Mouse (Mus musculus) hindbrain, embryonic 16.5 days (tissue): ENCODE results near the gene Pjvk. TPM values are rescaled to one million over a fixed set of nuclear protein-coding genes. Genes with fewer than 3 reads are reported as not detected.

Source experiments
- ATAC-seq: fragments of 200-750 bp; cut with Nextera tagmentation; 2 replicates; pipeline ENCODE4 v1.8.0; 2017; ENCODE audit warnings: moderate TSS enrichment, moderate library complexity
- H3K27ac ChIP-seq: fragments of 300-500 bp; sonication (generic); 2 replicates; pipeline ENCODE4 v1.5.1; 2014; ENCODE audit warnings: low read depth, mild to moderate bottlenecking, control low read depth, low read length, moderate library complexity
- H3K27me3 ChIP-seq: fragments of 300-500 bp; sonication (generic); replicated peaks from 2 replicates; pipeline ENCODE4 v1.6.1; 2014; ENCODE audit warnings: low read length; ENCODE audit not compliant: control insufficient read depth, insufficient read depth
- H3K36me3 ChIP-seq: fragments of 300-500 bp; sonication (generic); 2 replicates; pipeline ENCODE4 v1.6.1; 2014; ENCODE audit warnings: mild to moderate bottlenecking, low read length, moderate library complexity, mixed read lengths; ENCODE audit not compliant: control insufficient read depth, insufficient read depth
- H3K4me1 ChIP-seq: fragments of 300-500 bp; sonication (generic); 2 replicates; pipeline ENCODE4 v1.6.1; 2014; ENCODE audit warnings: low read depth, low read length; ENCODE audit not compliant: control insufficient read depth, insufficient read depth
- H3K4me2 ChIP-seq: fragments of 300-500 bp; sonication (generic); 2 replicates; pipeline ENCODE4 v1.6.1; 2014; ENCODE audit warnings: mild to moderate bottlenecking, low read length, control low read depth, moderate library complexity
- H3K4me3 ChIP-seq: fragments of 300-500 bp; sonication (generic); 2 replicates; pipeline ENCODE4 v1.5.1; 2014; ENCODE audit warnings: mild to moderate bottlenecking, low read length, control low read depth, moderate library complexity
- H3K9ac ChIP-seq: fragments of 300-500 bp; sonication (generic); 2 replicates; pipeline ENCODE4 v1.6.1; 2014; ENCODE audit warnings: low read depth, mild to moderate bottlenecking, control low read depth, low read length, moderate library complexity
- H3K9me3 ChIP-seq: fragments of 300-500 bp; sonication (generic); 2 replicates; pipeline ENCODE4 v1.6.1; 2014; ENCODE audit warnings: mild to moderate bottlenecking, low read length, moderate library complexity; ENCODE audit not compliant: control insufficient read depth
- WGBS: fragments of 180-500 bp; shearing (Covaris S2); extraction: QIAGEN DNeasy Blood & Tissue Kit; methylation state at CpG from one replicate; pipeline ENCODE4 v1.1.7; 2014; 5-methylcytosine and 5-hydroxymethylcytosine counted together
- polyA plus RNA-seq: library from polyadenylated mRNA; unstranded; fragments of >200 nt; fragmentation: Nextera tagmentation; extraction: Ambion mirVana; gene quantifications from 2 replicates; pipeline ENCODE4 v1.2.1, GENCODE M21; 2015

The Pjvk gene
- polyA plus RNA-seq, 1 experiment from 2014 or later: 0.83 TPM

DNA sequence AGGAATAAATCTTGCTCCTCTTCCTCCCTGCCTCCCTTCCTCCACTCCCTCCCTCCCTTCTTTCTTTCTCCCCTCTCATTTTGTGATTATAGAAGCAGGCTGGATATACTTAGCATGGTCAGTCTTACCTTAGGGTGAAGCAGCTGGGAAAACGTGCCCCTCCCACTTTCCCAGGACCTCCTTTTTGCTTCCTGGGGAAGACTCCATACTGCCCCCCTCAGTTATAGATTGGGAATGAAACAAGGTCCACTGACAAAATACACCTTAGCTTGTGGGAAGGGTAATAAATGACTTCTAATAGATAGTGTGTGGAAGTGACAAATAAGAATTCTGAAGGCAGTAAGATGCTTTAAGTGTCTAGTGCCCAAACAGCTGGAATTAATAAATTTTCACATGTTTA is 7.7 kb downstream of the Pjvk start:
- H3K27ac ChIP-seq: no peak overlapping the region
- no peaks in the 10 kb centered on the region for H3K9me3 ChIP-seq
- no peak overlapping the region for H3K4me2 ChIP-seq
- H3K9ac ChIP-seq: no peak overlapping the region
- H3K36me3 ChIP-seq: no peaks in the 10 kb centered on the region
- ATAC-seq: no peak
- H3K4me3 ChIP-seq: no peak overlapping the region
- no peaks in the 10 kb centered on the region for H3K27me3 ChIP-seq
- H3K4me1 ChIP-seq: no peaks in the 10 kb centered on the region
- 22% methylated on average over 1 of the region's 1 CpGs for WGBS

- WGBS: 82% methylated on average over 13 of the region's 13 CpGs
- no peak for ATAC-seq
These were observed 10.3 kb downstream of the Pjvk start for GRCm38 (mm10) chr2:76658551-76658950.

DNA sequence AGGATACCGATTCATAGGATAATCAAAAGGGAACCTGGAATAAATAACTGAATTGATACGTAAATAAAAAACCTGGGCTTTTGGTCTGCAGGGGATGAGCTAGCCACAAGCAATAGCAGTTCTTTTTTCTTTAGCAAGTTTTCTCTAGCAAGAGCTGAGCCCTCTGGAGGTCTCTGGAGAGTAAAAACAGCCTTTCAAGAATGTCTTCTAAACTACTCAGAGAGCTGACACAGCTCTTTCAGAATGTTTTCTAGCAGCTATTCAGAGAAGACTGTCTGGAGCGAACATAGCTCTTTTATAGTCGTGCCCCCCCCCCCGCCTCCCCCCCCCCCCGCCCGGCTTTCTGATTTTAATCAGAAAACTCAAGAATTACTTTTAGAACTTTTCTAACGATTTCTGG is 11.1 kb downstream of the Pjvk start:
- Histone ChIP-seq H3K9me3 (no peaks in the 10 kb centered on the region), H3K4me1 (no peaks in the 10 kb centered on the region), H3K27me3 (no peaks in the 10 kb centered on the region), H3K4me2 (no peak overlapping the region), H3K36me3 (no peaks in the 10 kb centered on the region; the same call in 1 of the 2 replicates), H3K9ac (no peak overlapping the region), H3K4me3 (no peak overlapping the region), H3K27ac (no peak overlapping the region)
- ATAC-seq: no peak
- 54% methylated on average over 8 of the region's 8 CpGs for WGBS

More at GRCm38 (mm10) chr2:76658551-76658950, 10.3 kb downstream of the Pjvk start:
- no peaks in the 10 kb centered on the region for H3K36me3 ChIP-seq
- no peak overlapping the region for H3K4me3 ChIP-seq
- H3K9me3 ChIP-seq: no peaks in the 10 kb centered on the region
- H3K4me2 ChIP-seq: no peak overlapping the region
- H3K27me3 ChIP-seq: no peaks in the 10 kb centered on the region
- no peak overlapping the region for H3K9ac ChIP-seq
- H3K4me1 ChIP-seq: no peaks in the 10 kb centered on the region
- H3K27ac ChIP-seq: no peak overlapping the region

- H3K4me2 ChIP-seq: no peak overlapping the region
- no peak overlapping the region for H3K27ac ChIP-seq
- no peak for ATAC-seq
- H3K9ac ChIP-seq: no peak overlapping the region
- H3K4me1 ChIP-seq: no peaks in the 10 kb centered on the region
- H3K36me3 ChIP-seq: peaks cover 3% of the 10 kb centered on the region; the same call in 1 of the 2 replicates
- no peak overlapping the region for H3K4me3 ChIP-seq
- WGBS: 97% methylated on average over 7 of the region's 7 CpGs
- no peaks in the 10 kb centered on the region for H3K27me3 ChIP-seq
- no peaks in the 10 kb centered on the region for H3K9me3 ChIP-seq
These were observed 17.3 kb downstream of the Pjvk start for GRCm38 (mm10) chr2:76665531-76665930.

DNA sequence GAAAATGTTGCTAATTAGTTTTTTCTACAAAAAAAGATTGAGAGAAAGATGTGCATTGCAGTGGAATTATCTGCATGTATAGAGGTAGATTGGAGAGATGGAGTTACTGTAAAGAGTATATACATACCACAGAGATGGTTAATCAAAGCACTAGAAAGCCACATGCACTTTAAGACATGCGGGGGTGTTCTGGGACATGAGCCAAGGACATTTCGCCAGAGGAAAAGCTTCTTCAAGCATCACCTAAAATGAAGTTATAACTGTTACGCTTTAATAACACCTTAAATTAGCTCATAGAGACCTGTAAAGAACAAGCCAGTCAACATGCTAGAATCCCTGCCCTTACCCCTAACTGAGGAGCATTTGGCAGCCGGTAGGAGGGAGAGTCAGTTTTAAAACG is 18.9 kb downstream of the Pjvk start:
- H3K27me3 ChIP-seq: no peaks in the 10 kb centered on the region
- WGBS: 79% methylated on average over 5 of the region's 5 CpGs
- H3K4me1 ChIP-seq: peaks cover 7% of the 10 kb centered on the region
- peaks cover 3% of the 10 kb centered on the region; the same call in 1 of the 2 replicates for H3K36me3 ChIP-seq
- no peak overlapping the region for H3K9ac ChIP-seq
- H3K9me3 ChIP-seq: no peaks in the 10 kb centered on the region
- no peak overlapping the region for H3K4me2 ChIP-seq
- no peak for ATAC-seq
- no peak overlapping the region for H3K27ac ChIP-seq
- no peak overlapping the region for H3K4me3 ChIP-seq

- peak overlapping the region; percentile 69 for H3K4me2 ChIP-seq
- H3K9me3 ChIP-seq: no peaks in the 10 kb centered on the region
- H3K27ac ChIP-seq: no peak overlapping the region
- peak overlapping the region; percentile 49 for H3K4me3 ChIP-seq
- peaks cover 25% of the 10 kb centered on the region for H3K4me1 ChIP-seq
- WGBS: 85% methylated on average over 6 of the region's 6 CpGs
- no peaks in the 10 kb centered on the region for H3K36me3 ChIP-seq
- H3K9ac ChIP-seq: no peak overlapping the region; the same call in 1 of the 2 replicates
- no peak for ATAC-seq
- H3K27me3 ChIP-seq: no peaks in the 10 kb centered on the region
These were observed 23.4 kb downstream of the Pjvk start for GRCm38 (mm10) chr2:76671641-76672040.

GRCm38 (mm10) chr2:76672134-76672745 is 24.0 kb downstream of the Pjvk start:
- Histone ChIP-seq H3K27me3 (no peaks in the 10 kb centered on the region), H3K4me3 (peak overlapping the region; percentile 49), H3K9ac (peak overlapping the region; percentile 59), H3K9me3 (no peaks in the 10 kb centered on the region), H3K27ac (peak overlapping the region; percentile 68), H3K36me3 (no peaks in the 10 kb centered on the region), H3K4me2 (peak overlapping the region; percentile 69), H3K4me1 (peaks cover 28% of the 10 kb centered on the region)
- ATAC-seq: no peak
- WGBS: 41% methylated on average over 9 of the region's 9 CpGs

GRCm38 (mm10) chr2:76672966-76673392 is 24.7 kb downstream of the Pjvk start, which contains the start of gene Fkbp7:
TSS of gene Fkbp7 (minus strand) at chr2:76673116.
- Histone ChIP-seq H3K4me2 (peak within 1 kb of the TSS; percentile 69), H3K9ac (peak within 1 kb of the TSS; percentile 59), H3K36me3 (no peaks in the 10 kb centered on the region), H3K27ac (peak within 1 kb of the TSS; percentile 68), H3K4me1 (peaks cover 28% of the 10 kb centered on the region), H3K27me3 (no peaks in the 10 kb centered on the region), H3K4me3 (peak within 1 kb of the TSS; percentile 49), H3K9me3 (no peaks in the 10 kb centered on the region)
- 0% methylated on average over 17 of the region's 17 CpGs for WGBS
- peak; percentile 93 for ATAC-seq

- no peak for ATAC-seq
- Histone ChIP-seq H3K4me2 (peak overlapping the region; percentile 69), H3K27ac (peak overlapping the region; percentile 68), H3K9ac (no peak overlapping the region; the same call in 1 of the 2 replicates), H3K9me3 (no peaks in the 10 kb centered on the region), H3K36me3 (no peaks in the 10 kb centered on the region), H3K4me1 (peaks cover 28% of the 10 kb centered on the region), H3K27me3 (no peaks in the 10 kb centered on the region), H3K4me3 (peak overlapping the region; percentile 49)
- 36% methylated on average over 7 of the region's 7 CpGs for WGBS
These were observed 25.3 kb downstream of the Pjvk start for GRCm38 (mm10) chr2:76673472-76674081.
